Mouse (Mus musculus) liver, embryonic 11.5 days (tissue): Measurements from ENCODE around the gene Pla2g16. TPM values are rescaled to one million over a fixed set of nuclear protein-coding genes. Genes with fewer than 3 reads are reported as not detected.

Experiments used
- ATAC-seq: fragments of 200-750 bp; cut with Nextera tagmentation; replicated peaks from 2 replicates; pipeline ENCODE4 v1.8.0; 2017; ENCODE audit warnings: moderate number of reproducible peaks, mild to moderate bottlenecking, moderate TSS enrichment, moderate library complexity; ENCODE audit not compliant: low FRiP score
- DNase-seq: peaks from one replicate; pipeline ENCODE4 v3.0.0-alpha.2; 2017; ENCODE audit warnings: low spot score
- H3K27ac ChIP-seq: fragments of 300-500 bp; sonication (generic); 2 replicates; pipeline ENCODE4 v1.5.1; 2014; ENCODE audit warnings: mild to moderate bottlenecking, low read depth, low read length, control low read depth
- H3K27me3 ChIP-seq: fragments of 300-500 bp; sonication (generic); replicated peaks from 2 replicates; pipeline ENCODE4 v1.6.1; 2014; ENCODE audit warnings: low read length, mixed read lengths; ENCODE audit not compliant: control insufficient read depth, insufficient read depth
- H3K36me3 ChIP-seq: fragments of 300-500 bp; sonication (generic); 2 replicates; pipeline ENCODE4 v1.6.1; 2014; ENCODE audit warnings: mild to moderate bottlenecking, low read length, moderate library complexity, mixed read lengths; ENCODE audit not compliant: control insufficient read depth, insufficient read depth
- H3K4me1 ChIP-seq: fragments of 300-500 bp; sonication (generic); replicated peaks from 2 replicates; pipeline ENCODE4 v1.6.1; 2014; ENCODE audit warnings: low read length, mixed read lengths; ENCODE audit not compliant: control insufficient read depth, insufficient read depth
- H3K4me2 ChIP-seq: fragments of 300-500 bp; sonication (generic); 2 replicates; pipeline ENCODE4 v1.6.1; 2014; ENCODE audit warnings: mild to moderate bottlenecking, control low read depth, moderate library complexity
- H3K4me3 ChIP-seq: fragments of 300-500 bp; sonication (generic); 2 replicates; pipeline ENCODE4 v1.5.1; 2014; ENCODE audit warnings: low read depth, low read length, control low read depth
- H3K9ac ChIP-seq: fragments of 300-500 bp; sonication (generic); 2 replicates; pipeline ENCODE4 v1.6.1; 2014; ENCODE audit warnings: low read depth, low read length, control low read depth
- H3K9me3 ChIP-seq: fragments of 300-500 bp; sonication (generic); 2 replicates; pipeline ENCODE4 v1.6.1; 2016; ENCODE audit warnings: low read length, inconsistent platforms, mixed read lengths; ENCODE audit not compliant: control insufficient read depth
- WGBS: fragments of 180-500 bp; shearing (Covaris S2); extraction: QIAGEN DNeasy Blood & Tissue Kit; methylation state at CpG from one replicate; pipeline ENCODE4 v1.1.7; 2014; 5-methylcytosine and 5-hydroxymethylcytosine counted together
- polyA plus RNA-seq: library from polyadenylated mRNA; unstranded; fragments of >200 nt; fragmentation: Nextera tagmentation; extraction: Ambion mirVana; gene quantifications from 2 replicates; pipeline ENCODE4 v1.2.1, GENCODE M21; 2014

Pla2g16 gene
- polyA plus RNA-seq, 1 experiment from 2014 or later = 16.0 TPM

GRCm38 (mm10) chr19:7576180-7576579 is 18.9 kb downstream of the Pla2g16 start:
- Histone ChIP-seq H3K4me1 (no peaks in the 10 kb centered on the region), H3K9me3 (no peaks in the 10 kb centered on the region), H3K27me3 (no peaks in the 10 kb centered on the region), H3K27ac (no peak overlapping the region), H3K9ac (no peak overlapping the region), H3K36me3 (no peaks in the 10 kb centered on the region), H3K4me3 (no peak overlapping the region), H3K4me2 (no peak overlapping the region)
- WGBS = 63% methylated on average over 1 of the region's 1 CpGs
- DNase-seq (no peak), ATAC-seq (no peak)

- Histone ChIP-seq H3K27ac (no peak overlapping the region), H3K4me1 (no peaks in the 10 kb centered on the region), H3K4me3 (no peak overlapping the region), H3K27me3 (no peaks in the 10 kb centered on the region), H3K36me3 (no peaks in the 10 kb centered on the region), H3K9me3 (no peaks in the 10 kb centered on the region), H3K4me2 (no peak overlapping the region), H3K9ac (no peak overlapping the region)
- DNase-seq (no peak), ATAC-seq (no peak)
- WGBS = 79% methylated on average over 3 of the region's 3 CpGs
Observed at GRCm38 (mm10) chr19:7577710-7578109, 20.5 kb downstream of the Pla2g16 start.

- no peak overlapping the region for H3K9ac ChIP-seq
- H3K27me3 ChIP-seq = no peaks in the 10 kb centered on the region
- 22% methylated on average over 5 of the region's 5 CpGs for WGBS
- H3K4me1 ChIP-seq = no peaks in the 10 kb centered on the region
- H3K36me3 ChIP-seq = no peaks in the 10 kb centered on the region
- no peak overlapping the region for H3K4me2 ChIP-seq
- H3K4me3 ChIP-seq = no peak overlapping the region
- no peak overlapping the region for H3K27ac ChIP-seq
- H3K9me3 ChIP-seq = no peaks in the 10 kb centered on the region
- no peak for DNase-seq
- ATAC-seq = no peak
Observed at GRCm38 (mm10) chr19:7581042-7581441, 23.8 kb downstream of the Pla2g16 start.

GRCm38 (mm10) chr19:7583101-7583500 is 25.8 kb downstream of the Pla2g16 start:
- Histone ChIP-seq H3K27ac (no peak overlapping the region), H3K4me1 (no peaks in the 10 kb centered on the region), H3K27me3 (no peaks in the 10 kb centered on the region), H3K4me2 (no peak overlapping the region), H3K9me3 (no peaks in the 10 kb centered on the region), H3K4me3 (no peak overlapping the region), H3K36me3 (no peaks in the 10 kb centered on the region), H3K9ac (no peak overlapping the region)
- ATAC-seq (no peak), DNase-seq (no peak)
- 56% methylated on average over 7 of the region's 7 CpGs for WGBS

- 84% methylated on average over 3 of the region's 3 CpGs for WGBS
- ATAC-seq = no peak
Observed at GRCm38 (mm10) chr19:7583599-7583998, 26.3 kb downstream of the Pla2g16 start.

GRCm38 (mm10) chr19:7585279-7585678 is 28.0 kb downstream of the Pla2g16 start:
- ATAC-seq (no peak), DNase-seq (no peak)
- no peak overlapping the region for H3K9ac ChIP-seq
- H3K4me1 ChIP-seq = no peaks in the 10 kb centered on the region
- no peak overlapping the region for H3K27ac ChIP-seq
- no peaks in the 10 kb centered on the region for H3K36me3 ChIP-seq
- H3K4me2 ChIP-seq = no peak overlapping the region
- no peak overlapping the region for H3K4me3 ChIP-seq
- WGBS = 89% methylated on average over 8 of the region's 8 CpGs
- no peaks in the 10 kb centered on the region for H3K27me3 ChIP-seq
- no peaks in the 10 kb centered on the region for H3K9me3 ChIP-seq

More at GRCm38 (mm10) chr19:7583599-7583998, 26.3 kb downstream of the Pla2g16 start:
- no peaks in the 10 kb centered on the region for H3K27me3 ChIP-seq
- no peaks in the 10 kb centered on the region for H3K9me3 ChIP-seq
- H3K4me2 ChIP-seq = no peak overlapping the region
- no peaks in the 10 kb centered on the region for H3K36me3 ChIP-seq
- no peak overlapping the region for H3K9ac ChIP-seq
- H3K4me3 ChIP-seq = no peak overlapping the region
- no peaks in the 10 kb centered on the region for H3K4me1 ChIP-seq
- no peak for DNase-seq
- no peak overlapping the region for H3K27ac ChIP-seq

- H3K9me3 ChIP-seq = no peaks in the 10 kb centered on the region
- H3K27ac ChIP-seq = no peak overlapping the region
- no peak overlapping the region for H3K9ac ChIP-seq
- no peaks in the 10 kb centered on the region for H3K4me1 ChIP-seq
- H3K36me3 ChIP-seq = no peaks in the 10 kb centered on the region
- WGBS = 91% methylated on average over 6 of the region's 6 CpGs
- H3K4me2 ChIP-seq = no peak overlapping the region
- H3K4me3 ChIP-seq = no peak overlapping the region
- no peaks in the 10 kb centered on the region for H3K27me3 ChIP-seq
- no peak for ATAC-seq
- DNase-seq = no peak
Observed at GRCm38 (mm10) chr19:7585764-7586163, 28.5 kb downstream of the Pla2g16 start.

GRCm38 (mm10) chr19:7590795-7591194 is 33.5 kb downstream of the Pla2g16 start:
- Histone ChIP-seq H3K9ac (no peak overlapping the region), H3K27ac (no peak overlapping the region), H3K4me3 (no peak overlapping the region), H3K9me3 (no peaks in the 10 kb centered on the region), H3K4me1 (no peaks in the 10 kb centered on the region), H3K27me3 (no peaks in the 10 kb centered on the region), H3K4me2 (no peak overlapping the region), H3K36me3 (no peaks in the 10 kb centered on the region)
- no peak for ATAC-seq
- DNase-seq = no peak

- Histone ChIP-seq H3K27me3 (no peaks in the 10 kb centered on the region), H3K4me3 (no peak overlapping the region), H3K36me3 (no peaks in the 10 kb centered on the region), H3K9ac (no peak overlapping the region), H3K4me1 (no peaks in the 10 kb centered on the region), H3K27ac (no peak overlapping the region), H3K4me2 (no peak overlapping the region), H3K9me3 (no peaks in the 10 kb centered on the region)
- WGBS = 58% methylated on average over 3 of the region's 3 CpGs
- ATAC-seq = no peak
- no peak for DNase-seq
Observed at GRCm38 (mm10) chr19:7592018-7592417, 34.8 kb downstream of the Pla2g16 start.
